Mouse (Mus musculus) thymus, adult 2 months (tissue): ENCODE data around the gene Rab32.
"Not testable (repeated sequence)": the region's sequence is repeated elsewhere in the genome, so short reads cannot be mapped to it uniquely, and the experiment has no call there.

Experiments used
- CTCF ChIP-seq: fragments of 200-500 bp; IDR thresholded peaks from 2 replicates; pipeline ENCODE4 v1.5.1; 2012; ENCODE audit warnings: mild to moderate bottlenecking, control low read depth, low read length, moderate library complexity, borderline replicate concordance; ENCODE audit not compliant: control insufficient read depth, poor library complexity, insufficient read depth; ENCODE audit errors: extremely low read depth
- POLR2A ChIP-seq: fragments of 200-500 bp; IDR thresholded peaks from 2 replicates; pipeline ENCODE4 v1.6.1; 2012; ENCODE audit warnings: mild to moderate bottlenecking, low read length, control low read depth, moderate library complexity; ENCODE audit not compliant: control insufficient read depth, poor library complexity, insufficient read depth; ENCODE audit errors: extremely low read depth

GRCm38 (mm10) chr10:10597495-10597894 is 39.4 kb upstream of the Rab32 start:
- TF ChIP-seq POLR2A, CTCF: not testable (repeated sequence)
